Mouse (Mus musculus) bone marrow, adult 2 months (tissue): ENCODE results near the gene Adtrp.

Experiments
- CTCF ChIP-seq: fragments of 200-500 bp; IDR thresholded peaks from 2 replicates; pipeline ENCODE4 v1.5.1; 2011; ENCODE audit warnings: low read length, control low read depth; ENCODE audit not compliant: control insufficient read depth, insufficient read depth
- POLR2A ChIP-seq: fragments of 200-500 bp; IDR thresholded peaks from 2 replicates; pipeline ENCODE4 v1.6.1; 2011; ENCODE audit warnings: low read depth, mild to moderate bottlenecking, control low read depth, low read length, borderline replicate concordance; ENCODE audit not compliant: control insufficient read depth

- no peak for TF ChIP-seq CTCF
- no peak for TF ChIP-seq POLR2A
Observed at GRCm38 (mm10) chr13:41817583-41817982, 29.9 kb downstream of the Adtrp start.
